Mouse (Mus musculus) stomach, postnatal 0 days (tissue): ENCODE data around the gene Pin1rt1. TPM values are rescaled to one million over a fixed set of nuclear protein-coding genes. Genes with fewer than 3 reads are reported as not detected.
A peak's percentile ranks its signal among the peaks of the same experiment; 100 is the strongest.

Experiments
- ATAC-seq: fragments of 200-750 bp; cut with Nextera tagmentation; 2 replicates; pipeline ENCODE4 v1.8.0; 2017; ENCODE audit not compliant: low FRiP score, low TSS enrichment
- DNase-seq: peaks from one replicate; pipeline ENCODE4 v3.0.0-alpha.2; 2016; ENCODE audit warnings: low spot score
- H3K27ac ChIP-seq: fragments of 300-500 bp; sonication (generic); replicated peaks from 2 replicates; pipeline ENCODE4 v1.5.1; 2014; ENCODE audit warnings: mild to moderate bottlenecking, control low read depth
- H3K27me3 ChIP-seq: fragments of 300-500 bp; sonication (generic); 2 replicates; pipeline ENCODE4 v1.6.1; 2014; ENCODE audit warnings: low read length; ENCODE audit not compliant: control insufficient read depth, insufficient read depth
- H3K36me3 ChIP-seq: fragments of 300-500 bp; sonication (generic); 2 replicates; pipeline ENCODE4 v1.6.1; 2014; ENCODE audit warnings: low read length, mixed read lengths; ENCODE audit not compliant: control insufficient read depth, insufficient read depth
- H3K4me1 ChIP-seq: fragments of 300-500 bp; sonication (generic); replicated peaks from 2 replicates; pipeline ENCODE4 v1.6.1; 2014; ENCODE audit warnings: antibody characterized with exemption; ENCODE audit not compliant: control insufficient read depth, insufficient read depth
- H3K4me2 ChIP-seq: fragments of 300-500 bp; sonication (generic); replicated peaks from 2 replicates; pipeline ENCODE4 v1.6.1; 2014; ENCODE audit warnings: low read depth, mild to moderate bottlenecking, control low read depth, moderate library complexity
- H3K4me3 ChIP-seq: fragments of 300-500 bp; sonication (generic); 2 replicates; pipeline ENCODE4 v1.5.1; 2014; ENCODE audit warnings: low read depth, low read length, control low read depth
- H3K9ac ChIP-seq: fragments of 300-500 bp; sonication (generic); 2 replicates; pipeline ENCODE4 v1.6.1; 2014; ENCODE audit warnings: mild to moderate bottlenecking, low read length, control low read depth, mixed read lengths
- H3K9me3 ChIP-seq: fragments of 300-500 bp; sonication (generic); 2 replicates; pipeline ENCODE4 v1.6.1; 2016; ENCODE audit warnings: low read length; ENCODE audit not compliant: control insufficient read depth
- CTCF ChIP-seq: IDR thresholded peaks from 2 replicates; pipeline ENCODE4 v1.5.1; 2016; ENCODE audit warnings: antibody characterized with exemption, low read depth, mild to moderate bottlenecking, moderate library complexity
- EP300 ChIP-seq: optimal IDR thresholded peaks from 2 replicates; pipeline ENCODE3; 2016; ENCODE audit warnings: antibody characterized with exemption
- WGBS: fragments of 180-500 bp; shearing (Covaris S2); extraction: QIAGEN DNeasy Blood & Tissue Kit; methylation state at CpG from one replicate; pipeline ENCODE4 v1.1.7; 2014; 5-methylcytosine and 5-hydroxymethylcytosine counted together
- polyA plus RNA-seq: library from polyadenylated mRNA; unstranded; fragments of >200 nt; fragmentation: Nextera tagmentation; extraction: Ambion mirVana; gene quantifications from 2 replicates; pipeline ENCODE4 v1.2.1, GENCODE M21; 2015

Gene Pin1rt1
- polyA plus RNA-seq, 1 experiment from 2014 or later: not detected

DNA sequence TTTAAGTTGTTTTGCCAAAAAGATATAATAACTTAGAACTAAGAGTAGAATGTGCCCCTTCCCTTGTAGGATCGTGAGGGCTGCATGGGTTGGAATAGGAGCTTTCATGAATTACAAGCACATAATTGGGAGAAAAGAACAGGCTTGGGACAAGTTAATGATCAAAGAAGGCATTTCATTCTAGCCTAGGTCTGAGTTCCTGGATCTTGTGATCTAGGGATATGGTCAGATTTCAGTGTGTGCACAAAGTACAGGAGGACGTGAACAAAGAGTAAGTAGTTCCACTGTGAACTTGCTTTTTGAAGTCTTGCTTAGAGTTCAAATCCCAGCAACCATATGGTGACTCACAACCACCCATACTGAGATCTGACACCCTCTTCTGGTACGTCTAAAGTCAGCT is 38.9 kb downstream of the Pin1rt1 start:
- Histone ChIP-seq H3K9ac (no peak overlapping the region), H3K4me2 (no peak overlapping the region), H3K9me3 (no peaks in the 10 kb centered on the region), H3K27ac (no peak overlapping the region), H3K27me3 (no peaks in the 10 kb centered on the region), H3K4me3 (no peak overlapping the region), H3K36me3 (no peaks in the 10 kb centered on the region; the same call in 1 of the 2 replicates), H3K4me1 (no peaks in the 10 kb centered on the region)
- DNase-seq: no peak
- ATAC-seq: no peak
- TF ChIP-seq EP300 (no peak), CTCF (no peak)
- WGBS: 76% methylated on average over 3 of the region's 3 CpGs

DNA sequence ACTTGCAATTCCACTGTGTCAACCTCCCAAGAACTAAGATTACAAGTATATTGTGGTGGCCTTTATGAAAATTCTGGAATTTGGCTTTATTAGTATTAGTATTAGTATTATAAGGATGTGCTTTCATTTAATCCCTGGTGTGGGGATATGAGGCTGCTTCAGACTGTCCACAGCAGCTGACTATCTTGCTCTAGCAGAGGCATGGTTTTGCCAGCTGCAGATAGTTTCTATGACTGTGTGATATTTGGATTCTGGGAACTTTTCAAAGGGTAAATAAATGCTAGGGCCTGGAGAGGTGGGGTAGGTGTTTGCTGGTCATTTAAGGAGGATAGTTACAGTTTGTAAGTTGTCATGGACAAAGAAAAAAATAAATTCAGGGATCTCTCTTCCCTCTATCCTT is 44.5 kb downstream of the Pin1rt1 start:
- Histone ChIP-seq H3K27ac (no peak overlapping the region), H3K4me3 (no peak overlapping the region), H3K4me1 (no peaks in the 10 kb centered on the region), H3K27me3 (no peaks in the 10 kb centered on the region), H3K4me2 (no peak overlapping the region), H3K9me3 (no peaks in the 10 kb centered on the region), H3K36me3 (no peaks in the 10 kb centered on the region; the same call in 1 of the 2 replicates), H3K9ac (no peak overlapping the region)
- TF ChIP-seq CTCF: no peak
- TF ChIP-seq EP300: no peak
- no peak for ATAC-seq
- no peak for DNase-seq

DNA sequence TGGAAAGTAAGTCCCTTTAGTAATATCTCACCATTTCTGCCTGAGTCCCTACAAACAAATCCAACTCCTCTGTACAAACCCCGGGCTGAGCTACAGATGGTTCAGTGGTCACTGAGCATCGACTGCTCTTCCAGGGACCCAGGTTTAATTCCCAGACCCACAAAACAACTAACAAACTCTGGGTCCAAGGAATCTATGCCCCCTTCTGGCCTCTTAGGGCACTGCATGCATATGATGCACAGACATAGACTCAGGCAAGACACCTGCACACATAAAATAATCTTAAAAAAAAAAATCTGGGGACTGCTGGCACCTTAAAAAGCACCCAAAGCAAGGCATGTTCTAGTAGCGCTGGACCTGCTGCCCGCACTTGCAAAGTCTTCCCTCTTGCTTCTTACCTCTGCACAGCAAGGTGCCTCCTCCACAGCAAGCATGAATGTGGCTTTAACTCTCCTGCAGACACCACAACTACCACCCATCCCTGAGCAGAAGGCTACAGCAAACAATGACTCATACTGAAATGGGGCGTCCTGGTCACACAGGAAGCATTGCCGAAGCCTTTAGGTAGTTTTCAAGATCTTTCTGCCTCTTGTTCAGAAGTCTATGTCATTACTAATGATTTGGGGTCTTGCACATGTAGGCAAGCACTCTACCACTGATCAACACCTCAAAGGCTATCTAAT is 46.9 kb downstream of the Pin1rt1 start:
- no peaks in the 10 kb centered on the region for H3K4me1 ChIP-seq
- H3K36me3 ChIP-seq: peaks cover 2% of the 10 kb centered on the region; the same call in 1 of the 2 replicates
- ATAC-seq: 0 out of 2 replicates have a peak, but pooled peaks have one; percentile 66
- TF ChIP-seq CTCF (peak; percentile 45), EP300 (no peak)
- WGBS: 81% methylated on average over 6 of the region's 6 CpGs
- no peaks in the 10 kb centered on the region for H3K9me3 ChIP-seq
- H3K27me3 ChIP-seq: no peaks in the 10 kb centered on the region
- H3K4me3 ChIP-seq: no peak overlapping the region
- H3K4me2 ChIP-seq: no peak overlapping the region
- H3K9ac ChIP-seq: no peak overlapping the region
- DNase-seq: no peak
- H3K27ac ChIP-seq: no peak overlapping the region

Other genes starting within 250 kb of the Pin1rt1 start
- gene Hipk3, start 221.9 kb downstream of the Pin1rt1 start, polyA plus RNA-seq: 8.8 and 9.8 TPM in 2 replicates
- 32.9 and 33.4 TPM in 2 replicates for gene Cstf3, start 125.9 kb downstream of the Pin1rt1 start, polyA plus RNA-seq
- gene Tcp11l1, start 4.2 kb downstream of the Pin1rt1 start, polyA plus RNA-seq: 22.0 and 23.9 TPM in 2 replicates
- 7.3 and 7.4 TPM in 2 replicates for gene Depdc7, start 26.5 kb upstream of the Pin1rt1 start, polyA plus RNA-seq
- gene Qser1, start 100.4 kb upstream of the Pin1rt1 start, polyA plus RNA-seq: 2.6 and 3.1 TPM in 2 replicates
- 3.1 and 4.0 TPM in 2 replicates for gene Prrg4, start 133.5 kb upstream of the Pin1rt1 start, polyA plus RNA-seq
- 5.6 and 6.5 TPM in 2 replicates for gene Ccdc73, start 151.4 kb upstream of the Pin1rt1 start, polyA plus RNA-seq